Comparison of ENCODE assay signal across 16 mouse cellular contexts in the genomic region with DNA sequence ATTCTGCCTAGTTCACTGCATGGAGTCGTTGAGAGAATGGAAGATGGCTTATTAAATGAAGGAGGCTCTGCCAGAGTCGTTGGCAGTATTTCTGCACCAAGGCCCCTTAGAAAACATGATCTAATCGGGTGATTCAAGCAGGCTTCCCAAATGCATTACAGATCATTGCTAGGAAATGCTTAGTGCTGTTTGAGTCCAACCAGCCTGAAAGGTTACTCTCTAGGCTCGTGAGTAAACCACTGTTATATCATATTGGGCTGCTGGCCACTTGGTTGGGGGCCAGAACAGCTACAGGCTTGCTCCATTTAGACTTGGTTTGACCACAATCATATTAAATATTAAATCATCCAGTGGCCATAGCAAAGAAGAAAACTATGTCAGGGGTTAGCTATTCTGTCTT.
DNase-seq lines count a peak whose midpoint lies in the region; ATAC-seq and TF ChIP-seq lines count a peak whose summit lies in the region.
"Had no signal": no experiment of that assay in that cellular context is flagged by ENCODE, and none has a peak within 500 bp of the region (broad histone marks: within the 10 kb centered on the region; RNA-seq: fewer than 3 reads in every experiment).

No protein-coding gene starts in this region.

- ATAC-seq in embryonic facial prominence, embryonic 14.5 days (ENCODE audit: low read depth), result peak; percentile 47; the same call in 1 of the 2 replicates

- no peaks in the 10 kb centered on the region for H3K36me3 ChIP-seq in embryonic facial prominence, embryonic 14.5 days (ENCODE audit: control insufficient read depth, insufficient read depth, low read length)
- no peaks in the 10 kb centered on the region for H3K36me3 ChIP-seq in embryonic facial prominence, embryonic 10.5 days (replicated peaks)
- H3K36me3 ChIP-seq: embryonic facial prominence, embryonic 15.5 days; G1E; hindbrain, embryonic 12.5 days; liver, embryonic 15.5 days; neural tube, embryonic 12.5 days had no signal

- H3K9ac ChIP-seq in embryonic facial prominence, embryonic 14.5 days (ENCODE audit: low read depth, low read length), result no peak overlapping the region
- H3K9ac ChIP-seq: embryonic facial prominence, embryonic 15.5 days; hindbrain, embryonic 12.5 days; liver, embryonic 15.5 days; neural tube, embryonic 12.5 days had no signal

- intact Hi-C loops in gastrocnemius, adult 2 months (cut with DNase I), result no loop called here
- intact Hi-C loops in left cerebral cortex, postnatal 4 days (cut with DNase I), result no loop called here

- peaks cover 15% of the 10 kb centered on the region for H3K4me1 ChIP-seq in embryonic facial prominence, embryonic 14.5 days (ENCODE audit: control insufficient read depth, insufficient read depth, low read length)
- H3K4me1 ChIP-seq in embryonic facial prominence, embryonic 10.5 days, result peaks cover 15% of the 10 kb centered on the region
- H3K4me1 ChIP-seq: hindbrain, embryonic 12.5 days; liver, embryonic 15.5 days; neural tube, embryonic 12.5 days had no signal

- WGBS in embryonic facial prominence, embryonic 14.5 days, result 55% methylated on average over 4 of the region's 4 CpGs
- 86% methylated on average over 4 of the region's 4 CpGs for WGBS in embryonic facial prominence, embryonic 10.5 days

- no peak overlapping the region for H3K4me3 ChIP-seq in embryonic facial prominence, embryonic 14.5 days (ENCODE audit: low read depth, low read length)
- no peak overlapping the region for H3K4me3 ChIP-seq in embryonic facial prominence, embryonic 10.5 days
- no peak overlapping the region for H3K4me3 ChIP-seq in gastrocnemius, adult 2 months
- H3K4me3 ChIP-seq: embryonic facial prominence, embryonic 15.5 days; hindbrain, embryonic 12.5 days; liver, embryonic 15.5 days; neural tube, embryonic 12.5 days had no signal

- peak; percentile 80 for DNase-seq in embryonic facial prominence, embryonic 14.5 days (ENCODE audit: low spot score)
- no peak for DNase-seq in embryonic facial prominence, embryonic 10.5 days (ENCODE audit: low spot score)
- DNase-seq in ovary, postnatal 14 days (ENCODE audit: low spot score), result peak; percentile 14
- no peak for DNase-seq in ovary, postnatal 10 days (ENCODE audit: low spot score)
- DNase-seq in gastrocnemius, adult 2 months, result peak; percentile 84
- peak; percentile 10 for DNase-seq in lung, postnatal 25 days (ENCODE audit: low spot score)
- DNase-seq in cerebellum, adult 9-11 months, result no peak
- no peak for DNase-seq in left cerebral cortex, postnatal 4 days
- DNase-seq: cerebellum, postnatal 14 days; kidney, adult 9 months had no signal

- H3K27me3 ChIP-seq in embryonic facial prominence, embryonic 14.5 days (replicated peaks; ENCODE audit: control insufficient read depth, insufficient read depth, low read length), result no peaks in the 10 kb centered on the region
- no peaks in the 10 kb centered on the region for H3K27me3 ChIP-seq in embryonic facial prominence, embryonic 10.5 days (replicated peaks; ENCODE audit: low read depth, poor library complexity, severe bottlenecking)
- H3K27me3 ChIP-seq: embryonic facial prominence, embryonic 15.5 days; hindbrain, embryonic 12.5 days; liver, embryonic 15.5 days; neural tube, embryonic 12.5 days had no signal

- H3K27ac ChIP-seq in embryonic facial prominence, embryonic 14.5 days (replicated peaks; ENCODE audit: low read depth, low read length), result 0 out of 2 replicates have a peak overlapping the region, but pooled peaks have one; percentile 33
- no peak overlapping the region for H3K27ac ChIP-seq in embryonic facial prominence, embryonic 10.5 days (replicated peaks)
- H3K27ac ChIP-seq in gastrocnemius, adult 2 months, result 0 out of 2 replicates have a peak overlapping the region, but pooled peaks have one; percentile 9
- H3K27ac ChIP-seq: embryonic facial prominence, embryonic 15.5 days; hindbrain, embryonic 12.5 days; liver, embryonic 15.5 days; neural tube, embryonic 12.5 days had no signal

- no peak for TF ChIP-seq CTCF in gastrocnemius, adult 2 months (IDR thresholded peaks at IDR 0.05)

- H3K9me3 ChIP-seq in embryonic facial prominence, embryonic 14.5 days (ENCODE audit: control insufficient read depth, low read length), result no peaks in the 10 kb centered on the region
- H3K9me3 ChIP-seq in embryonic facial prominence, embryonic 10.5 days, result no peaks in the 10 kb centered on the region
- H3K9me3 ChIP-seq: embryonic facial prominence, embryonic 15.5 days; G1E; hindbrain, embryonic 12.5 days; liver, embryonic 15.5 days; neural tube, embryonic 12.5 days had no signal

- no peak overlapping the region for H3K4me2 ChIP-seq in embryonic facial prominence, embryonic 14.5 days (ENCODE audit: low read depth, low read length)
- H3K4me2 ChIP-seq: embryonic facial prominence, embryonic 15.5 days; hindbrain, embryonic 12.5 days; liver, embryonic 15.5 days; midbrain, embryonic 11.5 days; neural tube, embryonic 12.5 days had no signal

Comparison
In these comparisons a context has a peak if more than half of its experiments do, and no peak if none do; other contexts are left out.
1. DNase-seq: peak in embryonic facial prominence, embryonic 14.5 days (single experiment), ovary, postnatal 14 days (single experiment), gastrocnemius, adult 2 months (single experiment) and lung, postnatal 25 days (single experiment); none in embryonic facial prominence, embryonic 10.5 days (single experiment), ovary, postnatal 10 days (single experiment), cerebellum, adult 9-11 months (single experiment) and left cerebral cortex, postnatal 4 days (single experiment).